Mouse (Mus musculus) urinary bladder, postnatal 25 days (tissue): ENCODE measurements at regions not wholly inside any gene's neighbourhood (a gene's known extent, or its start where the extent isn't known, plus 50 kb on each side); places are given as distances from the start of the nearest gene placed in this dataset.
"Not testable (repeated sequence)": the region's sequence is repeated elsewhere in the genome, so short reads cannot be mapped to it uniquely, and the experiment has no call there.

Experiments used
- DNase-seq: peaks from one replicate; pipeline ENCODE4 v3.0.0; 2022; ENCODE audit warnings: low spot score

- not testable (repeated sequence) for DNase-seq
These were observed 54.0 kb upstream of the Krba1 start for GRCm38 (mm10) chr6:48341367-48341766.

GRCm38 (mm10) chr6:48336964-48337363 is 58.4 kb upstream of the Krba1 start:
- DNase-seq = not testable (repeated sequence)

GRCm38 (mm10) chr6:48288011-48288410 is 107.4 kb upstream of the Krba1 start:
- no peak for DNase-seq

GRCm38 (mm10) chr6:48279646-48280045 is 115.7 kb upstream of the Krba1 start:
- not testable (repeated sequence) for DNase-seq

- not testable (repeated sequence) for DNase-seq
These were observed 133.8 kb upstream of the Krba1 start for GRCm38 (mm10) chr6:48261563-48261962.

- DNase-seq = not testable (repeated sequence)
These were observed 142.4 kb upstream of the Krba1 start for GRCm38 (mm10) chr6:48252989-48253388.

GRCm38 (mm10) chr6:48251954-48252353 is 143.4 kb upstream of the Krba1 start:
- DNase-seq = no peak

- DNase-seq = not testable (repeated sequence)
These were observed 151.2 kb upstream of the Krba1 start for GRCm38 (mm10) chr6:48244191-48244590.

GRCm38 (mm10) chr6:48227431-48227830 is 141.0 kb upstream of the Zfp746 start:
- DNase-seq = no peak

- no peak for DNase-seq
These were observed 137.8 kb upstream of the Zfp746 start for GRCm38 (mm10) chr6:48224206-48224605.

- DNase-seq = no peak
These were observed 136.6 kb upstream of the Zfp746 start for GRCm38 (mm10) chr6:48222971-48223370.

GRCm38 (mm10) chr6:48221806-48222205 is 135.4 kb upstream of the Zfp746 start:
- not testable (repeated sequence) for DNase-seq

- no peak for DNase-seq
These were observed 128.8 kb upstream of the Zfp746 start for GRCm38 (mm10) chr6:48215212-48215611.

- DNase-seq = no peak
These were observed 123.3 kb upstream of the Zfp746 start for GRCm38 (mm10) chr6:48209739-48210138.

GRCm38 (mm10) chr6:48209103-48209502 is 122.7 kb upstream of the Zfp746 start:
- no peak for DNase-seq

GRCm38 (mm10) chr6:48205722-48206121 is 119.3 kb upstream of the Zfp746 start:
- no peak for DNase-seq

- no peak for DNase-seq
These were observed 113.6 kb upstream of the Zfp746 start for GRCm38 (mm10) chr6:48199951-48200350.

- DNase-seq = no peak
These were observed 112.4 kb upstream of the Zfp746 start for GRCm38 (mm10) chr6:48198806-48199205.

- no peak for DNase-seq
These were observed 111.4 kb upstream of the Zfp746 start for GRCm38 (mm10) chr6:48197696-48198378.

- not testable (repeated sequence) for DNase-seq
These were observed 102.0 kb upstream of the Zfp746 start for GRCm38 (mm10) chr6:48188363-48188762.

- DNase-seq = no peak
These were observed 98.9 kb upstream of the Zfp746 start for GRCm38 (mm10) chr6:48185311-48185710.

- DNase-seq = no peak
These were observed 92.1 kb upstream of the Zfp746 start for GRCm38 (mm10) chr6:48178360-48179120.

- DNase-seq = peak; percentile 50
These were observed 91.5 kb upstream of the Zfp746 start for GRCm38 (mm10) chr6:48177936-48178335.
